Mouse (Mus musculus) bone marrow, adult 2 months (tissue): ENCODE results near the gene Ice1.

ENCODE experiments used
- CTCF ChIP-seq: fragments of 200-500 bp; IDR thresholded peaks from 2 replicates; pipeline ENCODE4 v1.5.1; 2011; ENCODE audit warnings: low read length, control low read depth; ENCODE audit not compliant: control insufficient read depth, insufficient read depth
- POLR2A ChIP-seq: fragments of 200-500 bp; IDR thresholded peaks from 2 replicates; pipeline ENCODE4 v1.6.1; 2011; ENCODE audit warnings: low read depth, mild to moderate bottlenecking, control low read depth, low read length, borderline replicate concordance; ENCODE audit not compliant: control insufficient read depth

DNA sequence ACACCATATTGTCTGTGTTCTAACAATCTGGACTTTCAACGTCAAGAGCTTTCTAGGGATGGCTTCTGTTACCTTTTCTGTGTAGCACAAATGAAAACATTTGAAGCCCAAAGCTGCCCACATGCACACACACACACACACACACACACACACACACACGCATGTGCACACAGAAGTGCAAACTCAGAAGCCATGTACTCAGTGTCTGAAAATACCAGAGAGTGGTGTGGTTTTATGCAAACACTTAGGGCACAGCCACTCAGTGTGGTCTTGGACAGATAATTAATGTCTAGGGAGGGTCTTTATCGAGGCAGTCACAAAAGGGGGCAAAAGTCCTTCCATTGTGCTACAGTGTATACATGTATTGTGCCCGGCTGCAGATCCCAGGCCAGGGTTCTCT lies 19.3 kb upstream of the Ice1 start:
- TF ChIP-seq CTCF (no peak), POLR2A (no peak)
